Mouse (Mus musculus) lung, postnatal 10 days (tissue): ENCODE results near the gene Orai3.
"Not testable (repeated sequence)": the region's sequence is repeated elsewhere in the genome, so short reads cannot be mapped to it uniquely, and the experiment has no call there.

Experiments used
- DNase-seq: peaks from one replicate; pipeline ENCODE4 v3.0.0; 2021

Gene Orai3

DNA sequence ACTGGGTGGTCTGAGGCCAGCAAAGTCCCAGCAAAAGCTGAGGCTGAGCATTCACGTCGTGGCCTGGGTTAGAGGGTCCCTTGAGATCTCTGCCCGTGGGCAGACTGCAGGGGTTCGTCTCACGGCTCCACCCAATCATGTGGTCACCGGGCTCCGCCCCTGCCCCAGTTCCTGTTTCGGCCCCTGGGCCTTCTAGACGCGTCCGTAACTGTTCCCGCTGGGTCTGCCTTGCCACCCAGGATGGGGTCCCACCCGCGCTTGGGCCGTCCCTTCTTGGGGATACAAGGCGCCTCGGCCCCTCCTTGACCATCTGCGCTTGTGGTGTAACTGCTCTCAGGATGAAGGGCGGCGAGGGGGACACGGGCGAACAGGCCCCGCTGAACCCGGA is at the start of gene Orai3:
Orai3 (plus strand) TSS at position 165 of the 388 bp plus-strand sequence.
- peak; percentile 96 for DNase-seq

DNA sequence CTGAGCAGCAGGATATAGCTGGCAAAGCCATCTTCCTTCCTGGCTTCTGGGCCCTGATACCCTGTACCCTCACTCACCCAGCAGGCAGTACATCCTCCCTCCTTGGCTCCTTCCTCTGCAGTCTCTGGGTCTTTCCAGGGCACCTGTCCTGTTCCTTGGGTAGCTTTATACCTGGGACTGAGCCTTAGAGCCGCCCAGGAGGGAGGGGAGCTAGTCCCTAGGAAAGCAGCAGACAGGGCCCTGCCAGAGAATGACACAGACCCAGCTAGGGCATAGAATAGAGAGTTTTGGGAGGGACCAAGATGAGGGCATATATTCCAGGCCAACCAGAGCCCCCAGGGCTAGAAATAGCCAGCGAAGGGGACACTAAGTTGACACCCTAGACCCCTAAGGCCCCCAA is 44.1 kb upstream of the Orai3 start:
- no peak for DNase-seq

DNA sequence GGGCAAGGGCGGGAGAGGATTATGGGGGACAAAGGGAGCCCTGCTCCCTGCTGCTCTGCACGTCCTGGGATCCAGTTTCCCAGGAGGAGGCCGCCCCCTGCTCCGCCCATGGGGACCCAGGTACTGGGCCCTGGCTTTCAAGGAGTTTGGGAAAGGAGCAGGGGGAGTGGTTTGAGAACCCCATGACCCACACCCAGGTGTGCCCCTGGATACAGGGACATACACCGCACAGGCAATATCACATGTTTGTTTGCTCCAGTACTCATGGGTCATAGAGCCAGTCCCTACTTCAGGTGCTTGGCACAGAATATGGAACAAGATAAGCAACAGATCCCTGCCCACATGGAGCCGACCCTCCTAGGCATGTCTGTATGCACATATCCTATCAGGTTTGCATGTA is 43.7 kb upstream of the Orai3 start:
- no peak for DNase-seq

DNA sequence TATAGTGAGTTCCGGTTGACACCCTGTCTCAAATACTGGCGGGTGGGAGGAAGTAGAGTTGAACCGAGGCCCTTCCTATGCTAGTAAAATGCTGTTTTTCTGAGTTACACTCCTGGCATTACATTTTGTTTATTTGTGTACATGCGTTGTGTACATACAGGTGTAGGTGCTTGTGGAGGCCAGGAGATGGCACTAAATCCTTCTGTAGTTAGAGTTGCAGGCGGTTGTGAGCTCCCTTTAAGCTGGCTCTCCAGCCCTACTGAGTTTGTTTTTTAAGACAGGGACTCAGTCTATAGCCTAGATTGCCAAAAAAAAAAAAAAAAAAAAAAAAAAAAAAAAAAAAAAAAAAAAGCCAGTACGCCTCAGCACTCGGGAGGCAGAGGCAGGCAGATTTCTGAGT is 41.7 kb upstream of the Orai3 start:
- no peak for DNase-seq

DNA sequence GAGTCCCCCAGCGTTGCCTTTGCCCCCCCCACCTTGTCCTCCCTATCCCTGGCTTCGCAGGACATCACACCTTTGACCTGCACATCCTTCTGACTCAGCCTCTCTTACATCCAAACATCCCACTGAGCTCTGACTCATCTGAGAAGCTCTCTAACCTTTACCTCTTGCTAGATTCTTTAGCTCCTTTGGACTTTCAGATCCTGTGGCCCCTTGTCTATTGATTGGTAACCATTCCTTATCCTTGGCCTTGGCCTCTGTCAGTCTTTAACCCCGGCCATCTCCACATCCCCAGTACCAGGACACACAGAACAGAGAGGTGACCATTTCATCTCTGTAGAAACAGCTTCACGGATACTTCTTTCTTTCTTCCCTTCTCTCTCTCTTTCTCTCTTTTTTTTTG is 39.4 kb upstream of the Orai3 start:
- DNase-seq, result no peak

DNA sequence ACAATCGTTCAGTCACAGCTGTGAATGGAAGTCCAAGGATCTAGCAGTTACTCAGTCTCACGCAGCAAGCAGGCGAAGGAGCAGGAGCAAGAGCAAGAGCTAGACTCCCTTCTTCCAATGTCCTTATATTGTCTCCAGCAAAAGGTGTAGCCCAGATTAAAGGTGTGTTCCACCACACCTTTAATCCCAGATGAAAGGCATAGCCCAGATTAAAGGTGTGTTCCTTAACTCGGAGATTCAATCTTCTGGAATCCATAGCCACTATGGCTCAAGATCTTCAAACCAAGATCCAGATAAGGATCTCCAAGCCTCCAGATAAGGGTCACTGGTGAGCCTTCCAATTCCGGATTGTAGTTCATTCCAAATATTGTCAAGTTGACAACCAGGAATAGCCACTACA is 37.5 kb upstream of the Orai3 start, which contains the start of gene Ctf2:
Ctf2 (minus strand) TSS at position 101 of the 400 bp plus-strand sequence.
- DNase-seq, result not testable (repeated sequence)

DNA sequence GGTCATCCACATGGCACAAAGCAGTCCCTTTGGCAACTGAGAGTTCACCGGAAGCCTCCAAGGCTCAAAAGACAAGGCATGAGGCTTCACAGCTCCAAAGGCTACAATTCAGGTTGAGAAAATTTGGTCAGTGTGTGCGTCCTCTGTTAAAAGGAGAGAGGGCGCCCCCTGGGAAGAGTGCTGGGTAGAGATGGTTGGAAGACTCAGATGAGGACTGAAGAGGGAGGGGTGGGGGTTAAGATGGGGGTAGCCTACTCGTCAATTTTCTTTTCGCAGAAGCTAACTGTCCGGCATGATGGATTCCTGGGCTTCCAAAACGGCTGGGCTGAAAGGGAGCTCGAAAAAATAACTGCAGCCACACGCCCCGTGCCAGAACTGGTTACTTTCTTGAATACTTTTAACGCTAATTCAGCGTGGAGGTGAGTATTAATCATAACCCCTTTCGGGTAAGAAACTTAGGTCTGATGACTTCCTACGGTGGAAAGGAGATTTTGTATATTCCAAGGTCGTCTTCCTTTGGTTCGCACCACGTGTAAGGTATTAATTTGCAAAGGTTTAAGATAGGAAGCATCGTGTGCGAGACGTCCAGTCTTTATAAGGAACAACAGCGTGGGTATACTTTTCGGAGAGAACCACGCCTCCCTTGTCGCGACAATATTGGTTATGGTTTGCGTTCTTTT is 25.1 kb upstream of the Orai3 start, which contains the start of gene Fbxl19:
Fbxl19 (plus strand) TSS at position 178 of the 680 bp plus-strand sequence.
- DNase-seq, result peak; percentile 89

DNA sequence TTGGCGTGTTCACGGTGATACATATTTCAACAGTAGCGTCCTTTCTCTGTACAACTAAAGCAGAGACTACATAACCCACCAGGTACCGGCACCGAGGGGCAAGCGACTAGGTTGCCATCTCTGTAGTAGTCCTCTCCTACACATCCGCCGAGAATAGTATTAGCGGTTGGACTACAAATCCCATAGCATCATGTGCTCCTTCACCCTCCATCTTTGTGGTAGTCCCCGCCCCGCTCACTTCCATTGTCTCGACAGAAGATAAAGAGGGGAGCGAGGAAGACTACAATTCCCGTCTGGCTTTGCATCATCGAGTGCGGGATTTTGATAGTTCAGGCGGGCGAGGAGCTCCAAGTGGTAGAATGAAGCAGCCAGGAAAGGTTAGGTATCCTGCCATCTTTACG is 24.4 kb upstream of the Orai3 start:
- peak; percentile 98 for DNase-seq

DNA sequence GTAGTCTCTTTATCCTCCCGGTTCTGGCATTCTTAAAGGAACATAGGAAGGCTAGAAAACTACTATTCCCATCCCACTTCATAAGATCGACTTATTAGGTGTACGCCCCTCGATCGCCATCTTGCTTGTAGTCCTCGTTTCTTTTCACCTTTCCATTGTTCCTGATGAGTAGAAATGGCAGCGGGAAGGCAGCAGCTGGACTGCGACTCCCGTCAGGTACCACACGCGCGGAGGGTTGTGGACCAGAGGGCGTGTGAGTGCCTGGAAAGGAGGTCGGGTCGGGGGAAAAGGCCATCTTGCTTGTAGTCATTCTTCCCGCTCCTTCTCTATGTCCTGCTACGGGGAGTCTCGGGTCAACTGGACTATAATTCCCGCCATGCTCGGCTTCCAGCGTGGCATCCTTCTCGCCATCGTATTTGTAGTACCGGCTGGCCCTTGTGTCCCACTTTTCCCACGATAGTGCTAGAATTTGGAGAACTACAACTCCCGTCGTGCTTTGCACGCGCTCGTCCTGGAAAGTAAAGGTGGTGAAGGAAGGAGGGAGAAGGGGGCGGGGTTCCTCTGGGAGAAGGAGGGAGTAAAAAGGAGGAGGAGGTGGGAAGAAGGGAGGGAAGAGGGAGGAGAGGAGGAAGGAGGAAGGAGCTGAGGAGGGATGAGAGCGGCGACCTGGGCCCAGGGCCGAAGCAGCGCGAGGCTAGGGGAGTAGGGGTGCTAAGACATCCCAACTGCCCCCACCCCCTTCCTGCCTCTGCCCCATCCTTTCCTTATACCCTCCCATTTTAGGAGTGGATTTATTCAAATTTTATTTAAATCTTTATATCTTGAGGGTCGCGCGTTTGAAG is 23.7 kb upstream of the Orai3 start:
- DNase-seq, result peak; percentile 98

DNA sequence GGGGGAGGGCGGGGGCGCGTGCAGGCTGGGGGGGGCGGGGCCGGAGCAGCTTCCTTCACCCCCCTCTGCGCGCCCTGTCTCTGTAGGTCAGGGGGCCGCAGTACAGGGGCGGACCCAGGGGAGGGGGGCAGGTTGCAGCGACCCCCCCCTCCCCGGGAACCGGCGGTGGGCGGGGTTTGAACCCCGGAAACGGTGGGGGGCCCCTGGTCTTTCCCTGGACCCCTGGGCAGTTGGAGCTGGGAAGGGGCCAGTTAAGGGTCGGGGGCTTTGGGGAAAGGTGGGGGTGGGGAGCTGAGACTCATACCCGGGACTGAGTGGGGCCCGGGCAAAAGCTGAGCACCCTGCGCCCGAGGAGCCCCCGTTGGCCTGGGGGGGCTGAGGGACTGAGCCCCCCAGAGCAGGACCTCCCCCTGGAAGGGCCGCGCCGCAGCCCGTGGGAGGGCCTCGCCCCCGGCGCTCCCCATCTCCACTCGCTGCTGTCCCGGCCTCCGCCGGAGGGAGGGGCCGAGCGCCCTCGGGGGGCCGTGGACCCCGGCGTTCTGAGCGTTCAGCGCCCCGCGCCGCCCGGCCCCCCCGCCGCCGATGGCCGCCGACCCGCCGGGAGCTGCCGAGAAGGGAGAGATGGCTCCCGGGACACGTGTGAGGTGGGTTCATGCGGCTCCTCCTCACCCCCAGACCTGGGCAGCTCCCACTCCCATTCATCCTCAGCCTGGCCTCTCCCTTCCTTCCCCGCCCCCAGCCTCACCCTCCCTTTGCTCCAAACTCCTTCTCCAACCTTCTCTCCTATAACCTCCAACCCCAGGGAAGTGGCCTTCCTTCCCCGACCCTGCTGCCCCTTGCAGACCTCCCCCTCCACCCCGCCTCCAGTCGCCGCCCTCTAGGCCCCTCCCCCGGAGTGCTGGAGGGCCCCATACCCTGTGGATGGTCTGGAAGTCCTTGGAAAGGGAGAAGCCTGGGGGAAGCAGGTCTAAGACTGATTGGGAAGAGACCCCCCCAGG is 22.8 kb upstream of the Orai3 start:
- peak; percentile 51 for DNase-seq

DNA sequence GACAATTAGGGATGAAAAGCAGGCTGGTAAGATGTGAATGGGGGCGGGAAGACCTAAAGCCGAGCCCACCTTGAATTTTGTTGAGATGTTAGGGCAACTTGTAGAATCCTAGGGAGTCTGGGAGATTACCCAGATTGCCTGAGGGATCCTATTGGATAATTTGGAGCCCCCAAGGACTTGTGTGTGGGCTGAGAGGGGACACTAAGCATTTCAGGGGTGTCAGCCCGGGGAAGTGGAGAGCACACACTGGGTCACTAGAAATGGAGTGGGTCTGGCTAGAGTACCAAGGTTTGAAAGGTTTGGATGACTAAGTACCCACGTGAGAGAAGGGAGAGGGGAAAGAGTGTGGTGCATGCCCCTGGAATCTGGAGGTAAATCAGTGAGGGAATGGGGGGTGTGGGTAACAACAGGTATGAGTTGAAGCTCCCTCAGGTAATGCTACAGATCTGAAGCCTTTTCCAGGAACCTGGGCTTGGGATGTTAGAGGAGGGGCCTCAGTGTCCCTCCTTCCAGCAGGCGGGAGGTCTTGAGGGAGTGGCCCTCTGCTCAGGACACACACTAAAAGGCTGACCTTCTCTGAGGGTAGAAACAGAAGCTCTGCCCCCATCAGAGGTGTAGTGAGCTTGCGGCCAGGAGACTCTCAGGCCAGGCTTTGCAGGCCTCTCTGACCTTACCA is 21.9 kb upstream of the Orai3 start:
- DNase-seq, result no peak

DNA sequence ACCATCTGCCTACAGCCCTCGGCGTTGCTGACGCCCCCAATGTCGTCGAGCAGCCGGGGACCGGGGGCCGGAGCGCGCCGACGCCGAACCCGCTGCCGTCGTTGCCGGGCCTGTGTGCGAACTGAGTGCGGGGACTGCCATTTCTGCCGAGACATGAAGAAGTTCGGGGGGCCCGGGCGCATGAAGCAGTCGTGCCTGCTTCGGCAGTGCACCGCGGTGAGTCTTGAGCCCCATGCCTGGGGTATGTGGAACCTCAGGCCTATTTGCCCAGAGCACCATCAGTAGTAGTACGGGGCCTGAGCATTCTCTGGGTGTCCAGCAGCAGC is 21.4 kb upstream of the Orai3 start:
- DNase-seq, result no peak

DNA sequence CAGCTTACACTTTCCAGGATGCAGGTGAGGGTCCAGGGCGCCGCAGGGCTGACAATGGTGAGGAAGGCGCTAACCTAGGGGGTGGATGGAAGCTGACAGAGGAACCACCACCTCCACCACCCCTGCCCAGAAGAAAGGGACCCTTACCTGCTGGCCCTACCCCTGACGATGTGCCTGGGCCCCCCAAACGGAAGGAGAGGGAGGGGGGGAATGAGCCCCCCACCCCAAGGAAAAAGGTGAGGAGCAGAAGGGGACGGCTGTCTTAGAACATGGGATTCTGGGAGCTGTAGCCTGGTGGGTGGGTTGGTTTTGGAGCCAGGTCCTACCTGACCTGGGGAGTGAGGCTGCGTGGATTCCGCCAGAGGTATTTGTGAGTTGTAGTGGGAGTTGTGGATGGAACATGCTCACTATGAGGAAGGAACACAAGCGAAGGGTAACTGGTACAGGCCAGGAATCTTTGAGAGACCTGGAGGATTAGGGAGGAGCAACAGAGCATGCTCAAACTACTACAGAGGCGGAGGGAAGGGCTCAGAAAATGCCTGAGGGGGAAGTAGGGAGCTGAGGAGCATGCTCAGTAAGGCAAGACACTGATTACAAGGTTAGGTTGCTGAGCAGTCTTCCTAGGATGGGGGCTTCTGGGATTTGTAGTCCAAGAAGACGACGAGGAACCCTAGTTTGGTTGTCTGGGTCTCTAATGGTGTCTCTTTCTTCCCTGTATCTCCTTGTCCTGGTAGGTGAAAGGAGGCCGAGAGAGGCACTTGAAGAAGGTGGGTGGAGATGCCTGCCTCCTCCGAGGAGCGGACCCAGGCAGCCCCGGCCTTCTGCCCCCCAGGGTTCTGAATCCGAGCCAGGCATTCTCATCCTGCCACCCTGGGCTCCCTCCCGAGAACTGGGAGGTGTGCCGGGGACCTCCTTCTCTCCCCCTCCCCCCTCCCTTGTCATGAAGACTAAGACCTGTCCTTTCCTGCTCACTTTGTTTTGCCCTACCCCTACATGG is 19.2 kb upstream of the Orai3 start:
- peak; percentile 45 for DNase-seq

DNA sequence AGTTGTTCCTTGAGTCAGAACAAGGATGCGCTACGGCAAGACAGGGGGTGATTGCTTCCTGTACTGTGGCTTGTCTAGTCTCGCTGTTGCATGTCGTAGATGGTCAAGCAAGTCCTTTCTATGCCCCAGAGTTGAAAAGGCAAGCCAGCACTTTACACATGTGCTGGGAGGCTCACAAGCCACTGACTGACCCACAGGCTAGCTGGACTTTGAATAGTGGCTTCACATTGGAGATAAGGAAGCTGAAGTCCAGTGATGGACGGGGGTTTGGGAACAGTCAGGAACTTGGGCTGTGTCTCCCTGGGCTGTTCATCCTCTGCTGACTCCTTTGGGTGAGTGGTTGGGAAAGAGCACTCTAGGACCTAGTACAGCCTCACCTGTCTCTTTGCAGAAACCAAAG is 18.0 kb upstream of the Orai3 start:
- DNase-seq, result no peak

DNA sequence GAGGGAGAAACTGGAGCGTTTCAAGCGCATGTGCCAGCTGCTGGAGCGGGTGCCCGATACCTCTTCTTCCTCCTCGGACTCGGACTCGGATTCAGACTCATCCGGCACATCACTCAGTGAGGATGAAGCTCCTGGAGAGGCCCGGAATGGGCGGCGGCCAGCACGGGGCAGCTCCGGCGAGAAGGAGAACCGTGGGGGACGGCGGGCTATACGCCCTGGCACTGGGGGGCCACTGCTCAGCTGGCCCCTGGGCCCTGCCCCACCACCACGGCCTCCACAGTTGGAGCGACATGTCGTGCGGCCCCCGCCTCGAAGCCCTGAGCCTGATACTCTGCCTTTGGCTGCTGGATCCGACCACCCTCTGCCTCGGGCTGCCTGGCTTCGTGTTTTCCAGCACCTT is 17.5 kb upstream of the Orai3 start:
- DNase-seq, result no peak

DNA sequence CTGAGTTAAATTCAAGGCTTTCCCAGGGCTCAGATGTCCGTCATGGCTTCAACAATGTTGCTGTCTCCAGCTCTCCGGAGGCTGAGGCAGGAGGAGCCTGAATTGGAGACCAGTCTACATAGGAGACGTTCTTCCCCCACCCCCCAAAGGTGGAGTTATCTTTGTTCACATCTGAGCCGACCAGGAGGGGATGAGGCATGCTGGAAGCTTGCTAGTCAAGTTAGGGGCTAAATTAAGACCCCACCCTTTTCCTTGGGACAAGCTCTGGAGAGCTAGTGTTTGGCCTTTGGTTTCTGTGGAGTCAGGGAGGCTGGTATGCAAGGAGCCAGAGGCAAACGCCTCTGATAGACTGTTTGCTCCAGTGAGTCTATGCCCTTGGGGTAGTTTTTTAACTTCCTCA is 16.5 kb upstream of the Orai3 start:
- no peak for DNase-seq

DNA sequence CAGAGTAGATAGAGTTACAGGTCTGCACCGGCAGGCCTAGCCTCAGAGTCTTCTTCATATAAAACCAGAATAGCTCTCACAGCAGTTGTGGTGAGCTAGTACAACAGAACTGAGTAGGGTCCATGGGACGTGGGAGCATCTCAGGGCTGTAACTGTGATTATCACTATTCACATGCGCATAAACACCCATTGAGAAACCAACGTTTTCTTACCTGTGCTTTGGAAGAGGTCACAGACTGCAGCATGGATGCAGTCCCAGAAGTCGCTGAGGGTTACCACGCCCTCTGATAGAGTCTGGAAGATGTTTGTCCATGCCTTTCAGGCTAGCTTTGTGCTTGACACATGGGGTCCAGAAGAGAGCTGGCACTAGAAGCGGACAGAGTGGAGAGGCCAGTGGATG is 15.9 kb upstream of the Orai3 start:
- DNase-seq, result no peak

DNA sequence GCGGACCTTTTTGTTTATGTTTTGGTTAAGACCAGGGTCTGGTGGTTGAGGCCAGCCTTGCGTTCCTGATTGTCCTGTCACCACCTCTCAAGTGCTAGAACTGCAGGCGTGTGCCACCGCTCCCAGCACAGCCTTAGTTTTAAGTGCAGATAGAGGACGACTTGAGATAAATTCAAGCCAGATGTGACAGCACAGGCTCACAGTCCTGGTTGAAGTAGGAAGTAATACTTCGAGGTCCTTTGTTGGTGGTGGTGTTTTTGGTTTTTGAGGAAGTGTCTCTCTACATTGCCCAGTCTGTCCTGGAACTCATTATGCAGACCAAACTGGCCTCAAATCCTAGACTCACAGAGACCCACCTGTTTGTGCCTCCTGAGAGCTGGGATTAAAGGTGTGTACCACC is 9.9 kb upstream of the Orai3 start:
- DNase-seq, result no peak

DNA sequence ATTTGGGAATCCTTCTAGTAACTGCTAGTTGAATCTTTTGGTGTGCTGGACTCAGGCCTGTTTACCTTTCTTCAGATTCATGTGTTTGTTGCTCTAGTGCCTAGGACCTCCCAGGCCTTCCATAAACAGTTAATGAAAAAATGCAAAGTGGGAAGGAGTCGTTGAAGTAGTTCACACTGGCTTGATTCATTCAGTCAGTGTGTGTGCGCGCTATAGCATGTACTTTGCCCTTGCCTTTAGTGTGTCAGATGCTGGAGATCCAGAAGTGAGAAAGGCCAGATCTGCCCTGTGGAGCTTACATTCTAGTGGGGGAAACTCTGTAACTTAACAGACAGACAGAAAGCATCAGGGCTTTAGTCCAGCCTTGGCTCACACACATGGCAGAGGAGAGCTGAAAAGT is 9.1 kb upstream of the Orai3 start:
- no peak for DNase-seq

DNA sequence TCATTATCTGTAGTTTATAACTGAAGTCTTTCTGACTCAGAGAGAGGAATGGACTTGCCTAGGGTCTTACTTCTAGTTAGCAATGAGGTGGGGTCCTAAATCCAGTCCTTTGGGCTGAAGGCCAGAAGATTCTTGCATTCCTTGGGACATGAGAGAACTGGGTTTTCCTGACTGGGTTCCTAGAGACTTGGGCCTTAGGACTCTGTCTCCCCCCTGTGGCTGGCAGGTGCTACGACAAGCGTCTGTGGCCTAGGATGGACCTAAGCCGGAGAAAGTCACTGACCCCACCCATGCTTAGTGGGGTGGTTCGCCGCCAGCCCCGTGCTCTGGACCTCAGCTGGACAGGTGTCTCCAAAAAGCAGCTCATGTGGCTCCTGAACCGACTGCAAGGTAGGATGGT is 8.6 kb upstream of the Orai3 start:
- peak; percentile 86 for DNase-seq

DNA sequence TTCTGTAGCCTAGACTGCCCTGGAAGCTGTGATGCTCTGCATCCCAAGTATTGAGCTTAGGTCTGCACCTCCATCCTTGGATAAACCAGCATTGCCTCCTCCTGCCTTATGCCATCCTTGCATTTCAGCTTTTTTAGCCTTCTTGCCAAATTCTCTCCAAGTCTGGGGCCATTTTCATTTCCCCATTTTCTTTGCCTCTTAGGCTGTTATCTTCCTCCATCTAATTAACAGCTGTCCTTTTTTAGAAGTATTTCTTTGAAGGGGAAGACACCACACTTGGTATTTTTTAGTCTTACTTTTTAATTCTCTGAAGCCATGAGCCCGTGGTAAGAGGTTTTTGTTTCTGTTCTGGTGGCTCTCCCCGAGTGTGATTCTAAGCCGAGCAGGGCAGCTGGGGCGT is 6.0 kb upstream of the Orai3 start:
- DNase-seq, result no peak
